23 mouse cellular contexts compared by ENCODE assay signal in genomic region chr6:83245997-83246396, GRCm38 (mm10). TPM values are rescaled to one million over a fixed set of nuclear protein-coding genes. Genes with fewer than 3 reads are reported as not detected.
DNase-seq lines count a peak whose midpoint lies in the region; ATAC-seq lines count a peak whose summit lies in the region.
"Had no signal": no experiment of that assay in that cellular context is flagged by ENCODE, and none has a peak within 500 bp of the region (broad histone marks: within the 10 kb centered on the region; RNA-seq: fewer than 3 reads in every experiment).

No protein-coding gene starts in this region.

- no peak overlapping the region for H3K9ac ChIP-seq in heart, embryonic 11.5 days (ENCODE audit: low read depth, low read length)
- H3K9ac ChIP-seq in lung, embryonic 16.5 days (ENCODE audit: low read length): no peak overlapping the region
- peak overlapping the region; percentile 22 for H3K9ac ChIP-seq in liver, embryonic 15.5 days
- H3K9ac ChIP-seq in intestine, embryonic 16.5 days (ENCODE audit: low read depth, low read length): no peak overlapping the region
- H3K9ac ChIP-seq: forebrain, embryonic 15.5 days; hindbrain, embryonic 14.5 days had no signal

- no peak overlapping the region for H3K27ac ChIP-seq in heart, embryonic 11.5 days (ENCODE audit: low read depth, low read length)
- peak overlapping the region; percentile 88 for H3K27ac ChIP-seq in lung, embryonic 16.5 days (ENCODE audit: low read length)
- H3K27ac ChIP-seq in liver, embryonic 15.5 days (replicated peaks): peak overlapping the region; percentile 91
- H3K27ac ChIP-seq in intestine, embryonic 16.5 days (ENCODE audit: low read length): no peak overlapping the region
- H3K27ac ChIP-seq: forebrain, embryonic 15.5 days; hindbrain, embryonic 14.5 days; kidney, postnatal 0 days; left cerebral cortex, adult 2 months; macrophage had no signal

- H3K4me1 ChIP-seq in heart, embryonic 11.5 days (ENCODE audit: control insufficient read depth, insufficient read depth, low read length): peaks cover 3% of the 10 kb centered on the region; the same call in 1 of the 2 replicates
- peaks cover 13% of the 10 kb centered on the region for H3K4me1 ChIP-seq in lung, embryonic 16.5 days (replicated peaks; ENCODE audit: control insufficient read depth, insufficient read depth, low read length)
- peaks cover 36% of the 10 kb centered on the region for H3K4me1 ChIP-seq in liver, embryonic 15.5 days (replicated peaks)
- peaks cover 4% of the 10 kb centered on the region for H3K4me1 ChIP-seq in intestine, embryonic 16.5 days (ENCODE audit: control insufficient read depth, insufficient read depth, low read length)
- H3K4me1 ChIP-seq: forebrain, embryonic 15.5 days had no signal

- peak; percentile 77; the same call in 1 of the 2 replicates for ATAC-seq in heart, embryonic 11.5 days (replicated peaks; ENCODE audit: insufficient number of reproducible peaks, low FRiP score, low TSS enrichment)
- ATAC-seq in lung, embryonic 16.5 days (ENCODE audit: low read depth): no peak
- 0 out of 2 replicates have a peak, but pooled peaks have one; percentile 50 for ATAC-seq in erythroblast, adult 5-6 weeks (replicated peaks; ENCODE audit: low FRiP score, poor library complexity, severe bottlenecking)
- peak; percentile 99 for ATAC-seq in liver, embryonic 15.5 days (ENCODE audit: insufficient read depth)
- no peak for ATAC-seq in intestine, embryonic 16.5 days
- ATAC-seq: forebrain, embryonic 15.5 days; inflammation-experienced regulatory T-cells, adult 6 months; midbrain, embryonic 16.5 days had no signal

- DNase-seq in heart, adult 8-10 months (ENCODE audit: low spot score): no peak
- no peak for DNase-seq in lung, postnatal 10 days
- DNase-seq in gastrocnemius, postnatal 25 days: no peak
- DNase-seq: adrenal gland, postnatal 10 days; cerebellum, adult 9-10 months; gastrocnemius, postnatal 36 days; heart, postnatal 4 days; kidney, adult 2 months had no signal

- no peaks in the 10 kb centered on the region for H3K36me3 ChIP-seq in heart, embryonic 11.5 days (ENCODE audit: control insufficient read depth, insufficient read depth, low read length)
- no peaks in the 10 kb centered on the region for H3K36me3 ChIP-seq in lung, embryonic 16.5 days (ENCODE audit: control insufficient read depth, insufficient read depth, low read length)
- H3K36me3 ChIP-seq in liver, embryonic 15.5 days (replicated peaks): no peaks in the 10 kb centered on the region
- no peaks in the 10 kb centered on the region for H3K36me3 ChIP-seq in intestine, embryonic 16.5 days (ENCODE audit: control insufficient read depth, insufficient read depth, low read length)
- H3K36me3 ChIP-seq: forebrain, embryonic 15.5 days; midbrain, embryonic 10.5 days had no signal

- no peaks in the 10 kb centered on the region for H3K27me3 ChIP-seq in heart, embryonic 11.5 days (ENCODE audit: control insufficient read depth, insufficient read depth, low read length)
- no peaks in the 10 kb centered on the region for H3K27me3 ChIP-seq in lung, embryonic 16.5 days (ENCODE audit: control insufficient read depth, insufficient read depth, low read depth, low read length)
- peaks cover 13% of the 10 kb centered on the region for H3K27me3 ChIP-seq in liver, embryonic 15.5 days
- no peaks in the 10 kb centered on the region for H3K27me3 ChIP-seq in intestine, embryonic 16.5 days (replicated peaks; ENCODE audit: control insufficient read depth, insufficient read depth, low read length)
- H3K27me3 ChIP-seq: forebrain, embryonic 15.5 days had no signal

- H3K4me3 ChIP-seq in heart, embryonic 11.5 days (ENCODE audit: low read depth, low read length): no peak overlapping the region
- no peak overlapping the region for H3K4me3 ChIP-seq in lung, embryonic 16.5 days (ENCODE audit: low read length)
- H3K4me3 ChIP-seq in liver, embryonic 15.5 days (replicated peaks): peak overlapping the region; percentile 53
- H3K4me3 ChIP-seq in intestine, embryonic 16.5 days (ENCODE audit: low read length): no peak overlapping the region
- H3K4me3 ChIP-seq: forebrain, embryonic 15.5 days; left cerebral cortex, adult 2 months; midbrain, embryonic 10.5 days had no signal

- 85% methylated on average over 1 of the region's 1 CpGs for whole genome bisulfite sequencing in heart, embryonic 11.5 days (ENCODE audit: insufficient replicate concordance)
- 89% methylated on average over 1 of the region's 1 CpGs for WGBS in lung, embryonic 16.5 days
- WGBS in liver, embryonic 15.5 days (ENCODE audit: insufficient replicate concordance): 73% methylated on average over 1 of the region's 1 CpGs
- WGBS in intestine, embryonic 16.5 days: 94% methylated on average over 1 of the region's 1 CpGs

- H3K4me2 ChIP-seq in heart, embryonic 11.5 days: no peak overlapping the region
- no peak overlapping the region for H3K4me2 ChIP-seq in lung, embryonic 16.5 days (ENCODE audit: low read depth, low read length)
- H3K4me2 ChIP-seq in liver, embryonic 15.5 days: peak overlapping the region; percentile 46
- H3K4me2 ChIP-seq in intestine, embryonic 16.5 days (ENCODE audit: low read depth, low read length): no peak overlapping the region
- H3K4me2 ChIP-seq: forebrain, embryonic 15.5 days; hindbrain, embryonic 14.5 days had no signal

- H3K9me3 ChIP-seq in heart, embryonic 11.5 days (replicated peaks; ENCODE audit: control insufficient read depth, low read length): no peaks in the 10 kb centered on the region
- no peaks in the 10 kb centered on the region for H3K9me3 ChIP-seq in lung, embryonic 16.5 days (ENCODE audit: control insufficient read depth, low read length)
- H3K9me3 ChIP-seq in liver, embryonic 15.5 days (replicated peaks): no peaks in the 10 kb centered on the region
- H3K9me3 ChIP-seq in intestine, embryonic 16.5 days (ENCODE audit: control insufficient read depth, low read length): no peaks in the 10 kb centered on the region
- H3K9me3 ChIP-seq: forebrain, embryonic 15.5 days; midbrain, embryonic 10.5 days had no signal

RNA-seq across cellular contexts. Expression of gene Slc4a5, which starts 26.4 kb away (rescaled TPM):
- 0.21 and 0.38 TPM in 2 replicates for polyA plus RNA-seq in heart, embryonic 11.5 days (2014; fragmentation: Nextera tagmentation; extraction: Ambion mirVana)
- total RNA-seq in heart, adult 8-10 months (2022): not detected
- polyA plus RNA-seq in lung, embryonic 16.5 days (2015; fragmentation: Nextera tagmentation; extraction: Ambion mirVana): 2.1 and 3.1 TPM in 2 replicates
- 1.0 and 1.2 TPM in 2 replicates for total RNA-seq in erythroblast, adult 5-6 weeks (2015; ENCODE audit: low replicate concordance)
- total RNA-seq in erythroblast, adult 5-6 weeks (2017; ENCODE audit: low replicate concordance): 0.28 and 0.43 TPM in 2 replicates
- 1.1 TPM in 2 replicates for polyA plus RNA-seq in liver, embryonic 15.5 days (2015; fragmentation: Nextera tagmentation; extraction: Ambion mirVana)
- not detected for total RNA-seq in gastrocnemius, postnatal 25 days (2021)
- polyA plus RNA-seq in intestine, embryonic 16.5 days (2015; fragmentation: Nextera tagmentation; extraction: Ambion mirVana): 0.56 and 1.2 TPM in 2 replicates
- total RNA-seq: gastrocnemius, postnatal 36 days had no signal
- polyA plus RNA-seq: macrophage; neural tube, embryonic 14.5 days; urinary bladder, adult 2 months had no signal

Comparison
In these comparisons a context has a peak if more than half of its experiments do, and no peak if none do; other contexts are left out.
1. ATAC-seq: peak in heart, embryonic 11.5 days (single experiment), erythroblast, adult 5-6 weeks (single experiment) and liver, embryonic 15.5 days (single experiment); none in lung, embryonic 16.5 days (single experiment) and intestine, embryonic 16.5 days (single experiment).
2. H3K27ac ChIP-seq: peak in lung, embryonic 16.5 days (single experiment) and liver, embryonic 15.5 days (single experiment); none in heart, embryonic 11.5 days (single experiment) and intestine, embryonic 16.5 days (single experiment).